Mouse (Mus musculus) hindbrain, embryonic 12.5 days (tissue): ENCODE measurements around the gene Nuak1. TPM values are rescaled to one million over a fixed set of nuclear protein-coding genes. Genes with fewer than 3 reads are reported as not detected.

Source experiments
- ATAC-seq: fragments of 200-750 bp; cut with Nextera tagmentation; 2 replicates; pipeline ENCODE4 v1.8.0; 2017; ENCODE audit warnings: moderate TSS enrichment; ENCODE audit not compliant: low FRiP score
- H3K27ac ChIP-seq: fragments of 300-500 bp; sonication (generic); 2 replicates; pipeline ENCODE4 v1.5.1; 2016; ENCODE audit warnings: mild to moderate bottlenecking
- H3K27me3 ChIP-seq: fragments of 300-500 bp; sonication (generic); 2 replicates; pipeline ENCODE4 v1.6.1; 2016; ENCODE audit warnings: mild to moderate bottlenecking
- H3K36me3 ChIP-seq: fragments of 300-500 bp; sonication (generic); 2 replicates; pipeline ENCODE4 v1.6.1; 2016; ENCODE audit warnings: mild to moderate bottlenecking
- H3K4me1 ChIP-seq: fragments of 300-500 bp; sonication (generic); 2 replicates; pipeline ENCODE4 v1.6.1; 2016
- H3K4me2 ChIP-seq: fragments of 300-500 bp; sonication (generic); replicated peaks from 2 replicates; pipeline ENCODE4 v1.6.1; 2016; ENCODE audit warnings: mild to moderate bottlenecking
- H3K4me3 ChIP-seq: fragments of 300-500 bp; sonication (generic); 2 replicates; pipeline ENCODE4 v1.5.1; 2016; ENCODE audit warnings: mild to moderate bottlenecking
- H3K9ac ChIP-seq: fragments of 300-500 bp; sonication (generic); 2 replicates; pipeline ENCODE4 v1.6.1; 2016; ENCODE audit warnings: mild to moderate bottlenecking, moderate library complexity
- H3K9me3 ChIP-seq: fragments of 300-500 bp; sonication (generic); replicated peaks from 2 replicates; pipeline ENCODE4 v1.6.1; 2016; ENCODE audit warnings: mild to moderate bottlenecking
- WGBS: fragments of 180-500 bp; shearing (Covaris S2); methylation state at CpG from one replicate; pipeline ENCODE4 v1.1.7; 2016; 5-methylcytosine and 5-hydroxymethylcytosine counted together
- polyA plus RNA-seq: library from polyadenylated mRNA; unstranded; fragments of >200 nt; fragmentation: Nextera tagmentation; extraction: Ambion mirVana; gene quantifications from 2 replicates; pipeline ENCODE4 v1.2.1, GENCODE M21; 2016

The Nuak1 gene
- polyA plus RNA-seq, 1 experiment from 2014 or later: 4.6 TPM

GRCm38 (mm10) chr10:84467555-84468164 is 27.3 kb upstream of the Nuak1 start:
- Histone ChIP-seq H3K27me3 (no peaks in the 10 kb centered on the region), H3K9me3 (no peaks in the 10 kb centered on the region), H3K9ac (no peak overlapping the region), H3K4me2 (no peak overlapping the region), H3K4me1 (0 out of 2 replicates have a peak, but pooled peaks cover 3% of the 10 kb centered on the region), H3K4me3 (no peak overlapping the region), H3K36me3 (no peaks in the 10 kb centered on the region), H3K27ac (no peak overlapping the region)
- WGBS: 31% methylated on average over 6 of the region's 6 CpGs
- no peak for ATAC-seq

GRCm38 (mm10) chr10:84465511-84465910 is 25.1 kb upstream of the Nuak1 start:
- WGBS: 52% methylated on average over 4 of the region's 4 CpGs
- Histone ChIP-seq H3K4me2 (no peak overlapping the region), H3K27me3 (no peaks in the 10 kb centered on the region), H3K4me3 (no peak overlapping the region), H3K9me3 (no peaks in the 10 kb centered on the region), H3K27ac (no peak overlapping the region), H3K36me3 (no peaks in the 10 kb centered on the region), H3K9ac (no peak overlapping the region), H3K4me1 (0 out of 2 replicates have a peak, but pooled peaks cover 3% of the 10 kb centered on the region)
- no peak for ATAC-seq

GRCm38 (mm10) chr10:84460420-84461101 is 20.2 kb upstream of the Nuak1 start:
- 78% methylated on average over 8 of the region's 8 CpGs for WGBS
- ATAC-seq: no peak
- H3K27me3 ChIP-seq: no peaks in the 10 kb centered on the region
- H3K4me1 ChIP-seq: 0 out of 2 replicates have a peak, but pooled peaks cover 2% of the 10 kb centered on the region
- H3K9me3 ChIP-seq: no peaks in the 10 kb centered on the region
- H3K4me3 ChIP-seq: no peak overlapping the region
- H3K4me2 ChIP-seq: no peak overlapping the region
- H3K36me3 ChIP-seq: no peaks in the 10 kb centered on the region
- no peak overlapping the region for H3K27ac ChIP-seq
- H3K9ac ChIP-seq: no peak overlapping the region

GRCm38 (mm10) chr10:84458094-84458493 is 17.7 kb upstream of the Nuak1 start:
- 0 out of 2 replicates have a peak, but pooled peaks cover 2% of the 10 kb centered on the region for H3K4me1 ChIP-seq
- ATAC-seq: no peak
- no peak overlapping the region for H3K4me3 ChIP-seq
- WGBS: 79% methylated on average over 5 of the region's 5 CpGs
- H3K9me3 ChIP-seq: no peaks in the 10 kb centered on the region
- no peak overlapping the region for H3K9ac ChIP-seq
- no peak overlapping the region for H3K27ac ChIP-seq
- H3K27me3 ChIP-seq: no peaks in the 10 kb centered on the region
- H3K4me2 ChIP-seq: no peak overlapping the region
- no peaks in the 10 kb centered on the region for H3K36me3 ChIP-seq

- Histone ChIP-seq H3K4me1 (0 out of 2 replicates have a peak, but pooled peaks cover 2% of the 10 kb centered on the region), H3K27ac (no peak overlapping the region), H3K4me3 (no peak overlapping the region), H3K36me3 (no peaks in the 10 kb centered on the region), H3K9me3 (no peaks in the 10 kb centered on the region), H3K27me3 (no peaks in the 10 kb centered on the region), H3K9ac (no peak overlapping the region), H3K4me2 (no peak overlapping the region)
- ATAC-seq: no peak
- 93% methylated on average over 9 of the region's 9 CpGs for WGBS
Observed at GRCm38 (mm10) chr10:84457539-84457938, 17.1 kb upstream of the Nuak1 start.

- ATAC-seq: no peak
- WGBS: 58% methylated on average over 9 of the region's 9 CpGs
- Histone ChIP-seq H3K4me1 (0 out of 2 replicates have a peak, but pooled peaks cover 2% of the 10 kb centered on the region), H3K4me2 (no peak overlapping the region), H3K9me3 (no peaks in the 10 kb centered on the region), H3K36me3 (no peaks in the 10 kb centered on the region), H3K27me3 (no peaks in the 10 kb centered on the region), H3K4me3 (no peak overlapping the region), H3K9ac (no peak overlapping the region), H3K27ac (no peak overlapping the region)
Observed at GRCm38 (mm10) chr10:84456632-84457320, 16.4 kb upstream of the Nuak1 start.

GRCm38 (mm10) chr10:84451883-84452282 is 11.5 kb upstream of the Nuak1 start:
- 69% methylated on average over 4 of the region's 4 CpGs for WGBS

GRCm38 (mm10) chr10:84450654-84451053 is 10.3 kb upstream of the Nuak1 start:
- 0 out of 2 replicates have a peak, but pooled peaks have one; percentile 41 for ATAC-seq
- Histone ChIP-seq H3K27ac (no peak overlapping the region), H3K9me3 (no peaks in the 10 kb centered on the region), H3K4me2 (no peak overlapping the region), H3K36me3 (no peaks in the 10 kb centered on the region), H3K4me3 (no peak overlapping the region), H3K4me1 (peaks cover 12% of the 10 kb centered on the region), H3K27me3 (no peaks in the 10 kb centered on the region; the same call in 1 of the 2 replicates), H3K9ac (no peak overlapping the region)
- 3% methylated on average over 10 of the region's 10 CpGs for WGBS

More at GRCm38 (mm10) chr10:84451883-84452282, 11.5 kb upstream of the Nuak1 start:
- Histone ChIP-seq H3K4me2 (no peak overlapping the region), H3K4me1 (peaks cover 13% of the 10 kb centered on the region), H3K27ac (no peak overlapping the region), H3K4me3 (no peak overlapping the region), H3K9ac (no peak overlapping the region), H3K27me3 (no peaks in the 10 kb centered on the region; the same call in 1 of the 2 replicates), H3K36me3 (no peaks in the 10 kb centered on the region), H3K9me3 (no peaks in the 10 kb centered on the region)
- ATAC-seq: no peak

- Histone ChIP-seq H3K27me3 (no peaks in the 10 kb centered on the region; the same call in 1 of the 2 replicates), H3K36me3 (no peaks in the 10 kb centered on the region), H3K9ac (no peak overlapping the region), H3K27ac (no peak overlapping the region), H3K4me2 (no peak overlapping the region), H3K4me3 (no peak overlapping the region), H3K4me1 (peaks cover 15% of the 10 kb centered on the region), H3K9me3 (no peaks in the 10 kb centered on the region)
- WGBS: 73% methylated on average over 8 of the region's 8 CpGs
- ATAC-seq: no peak
Observed at GRCm38 (mm10) chr10:84449733-84450132, 9.3 kb upstream of the Nuak1 start.

- no peaks in the 10 kb centered on the region for H3K36me3 ChIP-seq
- ATAC-seq: peak; percentile 64; the same call in 1 of the 2 replicates
- H3K4me3 ChIP-seq: no peak overlapping the region
- no peaks in the 10 kb centered on the region; the same call in 1 of the 2 replicates for H3K27me3 ChIP-seq
- no peaks in the 10 kb centered on the region for H3K9me3 ChIP-seq
- WGBS: 14% methylated on average over 8 of the region's 8 CpGs
- H3K27ac ChIP-seq: peak overlapping the region; percentile 24
- H3K4me1 ChIP-seq: peaks cover 28% of the 10 kb centered on the region
- 0 out of 2 replicates have a peak overlapping the region, but pooled peaks have one; percentile 32 for H3K9ac ChIP-seq
- H3K4me2 ChIP-seq: no peak overlapping the region
Observed at GRCm38 (mm10) chr10:84447411-84447821, 7.0 kb upstream of the Nuak1 start.

- Histone ChIP-seq H3K27ac (no peak overlapping the region), H3K9ac (no peak overlapping the region), H3K4me2 (no peak overlapping the region), H3K27me3 (no peaks in the 10 kb centered on the region; the same call in 1 of the 2 replicates), H3K36me3 (no peaks in the 10 kb centered on the region), H3K4me3 (no peak overlapping the region), H3K9me3 (no peaks in the 10 kb centered on the region), H3K4me1 (peaks cover 36% of the 10 kb centered on the region)
- no peak for ATAC-seq
- WGBS: 66% methylated on average over 6 of the region's 6 CpGs
Observed at GRCm38 (mm10) chr10:84446661-84447060, 6.3 kb upstream of the Nuak1 start.

- no peaks in the 10 kb centered on the region for H3K27me3 ChIP-seq
- H3K4me1 ChIP-seq: peaks cover 41% of the 10 kb centered on the region
- WGBS: 73% methylated on average over 9 of the region's 9 CpGs
- ATAC-seq: no peak
- H3K9ac ChIP-seq: no peak overlapping the region
- no peaks in the 10 kb centered on the region for H3K9me3 ChIP-seq
- H3K4me3 ChIP-seq: no peak overlapping the region
- no peak overlapping the region for H3K27ac ChIP-seq
- no peak overlapping the region for H3K4me2 ChIP-seq
- H3K36me3 ChIP-seq: no peaks in the 10 kb centered on the region
Observed at GRCm38 (mm10) chr10:84444396-84444795, 4.0 kb upstream of the Nuak1 start.
